Mouse (Mus musculus) lung, postnatal 36 days (tissue): ENCODE measurements at regions not wholly inside any gene's neighbourhood (a gene's known extent, or its start where the extent isn't known, plus 50 kb on each side); places are given as distances from the start of the nearest gene placed in this dataset.

Experiments
- DNase-seq: peaks from one replicate; pipeline ENCODE4 v3.0.0; 2022; ENCODE audit warnings: mixed read lengths

DNA sequence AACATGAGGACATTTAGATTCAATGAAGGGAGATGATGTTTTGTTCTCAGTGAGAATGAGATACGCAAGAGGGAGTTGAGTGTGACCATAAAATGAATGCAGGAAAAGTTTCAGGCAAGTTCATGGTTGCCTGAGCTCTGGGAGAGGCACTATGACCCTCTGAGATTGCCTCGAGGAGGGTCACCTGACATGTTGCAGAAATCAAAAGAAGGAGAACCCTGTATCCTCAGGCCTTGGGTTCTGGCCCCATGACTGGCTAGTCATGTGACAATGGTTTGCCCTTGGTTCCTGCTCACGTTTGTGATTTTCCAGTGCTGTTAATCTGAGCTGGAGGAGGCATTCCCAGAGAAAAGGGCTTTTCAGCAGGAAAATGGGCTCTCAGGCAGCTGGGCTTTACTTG lies 98.9 kb downstream of the Mab21l3 start:
- DNase-seq: no peak

- no peak for DNase-seq
Measured at GRCm38 (mm10) chr3:101749031-101749632, 99.6 kb downstream of the Mab21l3 start.

DNA sequence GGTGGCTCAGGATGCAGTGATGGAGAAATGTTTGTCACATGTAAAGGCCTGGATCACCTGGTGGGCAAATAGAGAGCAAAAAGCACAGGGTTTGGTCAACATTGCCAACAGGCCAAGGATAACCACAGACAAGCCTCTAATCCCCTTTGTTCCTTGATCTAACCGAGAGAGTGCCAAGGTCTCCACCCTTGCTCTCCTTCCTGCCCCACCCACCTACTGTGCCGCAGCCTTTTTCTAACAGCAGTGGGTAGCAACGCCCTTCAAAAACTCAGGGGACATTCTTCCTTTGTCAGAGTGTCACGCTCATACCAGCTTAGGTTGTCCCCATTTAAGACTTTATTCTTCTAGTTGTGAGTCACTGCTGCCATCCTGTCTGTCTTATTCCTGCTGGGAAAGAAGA lies 100.6 kb downstream of the Mab21l3 start:
- DNase-seq: peak; percentile 34

DNA sequence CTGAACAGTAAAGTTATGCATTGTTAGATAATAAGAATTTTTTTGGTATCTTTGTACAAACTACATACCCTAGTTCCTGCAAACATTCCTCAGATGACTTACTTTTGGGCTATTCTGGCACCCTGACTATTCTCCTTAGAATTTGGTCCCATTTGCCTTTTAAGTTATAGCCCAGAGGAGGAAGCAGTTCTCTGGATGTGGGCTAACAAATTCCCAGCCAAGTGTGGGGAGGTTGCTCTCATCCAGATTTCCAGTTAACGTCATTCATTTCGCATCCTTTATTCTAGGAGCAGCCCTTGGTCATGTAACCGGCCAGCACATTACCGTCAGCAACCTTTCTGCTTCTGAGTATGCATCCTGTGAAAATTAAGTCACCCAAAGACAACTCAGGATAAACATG lies 107.9 kb downstream of the Mab21l3 start:
- no peak for DNase-seq

DNA sequence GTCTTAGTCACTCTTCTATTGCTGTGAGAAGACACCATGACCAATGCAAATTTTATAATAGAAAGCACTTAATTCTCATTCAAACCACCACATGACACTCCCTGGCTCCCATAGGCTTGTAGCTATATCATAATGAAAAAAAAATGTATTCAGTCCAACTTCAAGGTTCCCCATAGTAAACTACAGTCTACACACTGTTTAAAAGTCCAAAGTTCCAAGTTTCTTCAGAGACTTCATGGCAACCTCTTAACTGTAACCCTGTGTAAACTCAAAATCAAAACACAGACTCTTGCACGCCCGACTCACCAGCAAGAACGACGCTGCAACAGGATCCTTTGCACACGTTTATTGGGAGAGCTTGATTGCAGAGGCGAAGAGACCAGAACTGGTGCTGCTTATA lies 111.6 kb downstream of the Mab21l3 start:
- DNase-seq: no peak

- DNase-seq: no peak
Measured at GRCm38 (mm10) chr3:101729044-101729443, 119.7 kb downstream of the Mab21l3 start.

GRCm38 (mm10) chr3:101722926-101723325 lies 118.4 kb upstream of the Atp1a1 start:
- DNase-seq: no peak

DNA sequence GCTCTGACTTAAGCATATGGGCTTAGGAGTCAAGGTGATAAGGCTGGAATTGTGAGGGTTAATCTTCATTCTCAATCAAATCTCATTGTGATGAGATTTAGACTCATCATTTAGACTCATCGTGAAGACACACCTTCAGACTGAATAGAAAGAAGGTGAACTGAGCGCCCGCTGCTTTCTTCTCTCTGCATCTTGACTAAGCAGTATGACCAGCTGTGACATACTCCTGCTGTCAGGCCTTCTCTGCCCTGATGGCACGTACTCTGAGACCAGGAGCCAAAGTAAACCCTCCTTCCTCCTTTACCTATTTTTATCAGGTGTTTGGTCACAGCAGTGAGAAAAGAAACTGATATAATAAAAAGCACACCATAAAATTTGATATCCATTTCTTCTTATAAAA lies 117.5 kb upstream of the Atp1a1 start:
- DNase-seq: no peak

DNA sequence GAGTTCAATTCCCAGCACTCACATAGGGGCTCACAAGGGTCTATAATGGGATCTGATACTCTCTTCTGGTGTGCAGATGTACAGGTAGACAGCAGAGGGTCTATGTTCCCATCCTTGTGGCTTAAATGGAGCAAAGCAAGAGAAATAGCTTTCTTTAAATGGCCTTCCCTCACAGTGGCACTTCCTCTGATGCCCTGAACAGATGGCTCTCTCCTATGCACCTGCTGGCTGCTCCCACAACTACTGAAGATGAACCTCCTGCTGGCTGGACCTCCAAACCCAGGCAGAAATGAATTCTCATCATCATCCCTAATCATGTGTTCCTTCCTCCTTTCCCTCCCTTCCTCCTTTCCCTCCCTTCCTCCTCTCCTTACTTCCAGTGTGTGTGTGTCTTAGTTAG lies 110.9 kb upstream of the Atp1a1 start:
- DNase-seq: no peak

DNA sequence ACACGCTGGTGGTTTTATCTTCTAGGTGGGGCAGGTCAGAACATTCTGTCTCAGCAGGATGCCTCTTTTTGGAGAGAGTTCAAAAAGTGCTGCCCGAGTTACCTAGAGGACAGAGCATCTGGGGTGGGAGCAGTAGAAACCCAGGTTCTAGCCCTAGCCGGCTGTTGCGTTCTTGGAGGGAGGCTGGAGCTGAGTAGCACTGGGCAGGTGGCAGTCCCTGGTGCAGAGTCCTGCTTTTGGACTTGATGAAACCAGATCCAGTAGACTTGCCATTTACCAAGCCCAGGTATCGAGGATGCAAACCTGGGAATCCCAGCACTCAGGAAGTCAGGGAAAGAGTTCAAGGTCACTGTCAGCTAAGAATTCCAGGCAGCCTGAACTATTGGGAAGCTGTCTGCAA lies 110.3 kb upstream of the Atp1a1 start:
- no peak for DNase-seq

- DNase-seq: no peak
Measured at GRCm38 (mm10) chr3:101713669-101714068, 109.2 kb upstream of the Atp1a1 start.

GRCm38 (mm10) chr3:101713138-101713638 lies 108.7 kb upstream of the Atp1a1 start:
- DNase-seq: no peak

DNA sequence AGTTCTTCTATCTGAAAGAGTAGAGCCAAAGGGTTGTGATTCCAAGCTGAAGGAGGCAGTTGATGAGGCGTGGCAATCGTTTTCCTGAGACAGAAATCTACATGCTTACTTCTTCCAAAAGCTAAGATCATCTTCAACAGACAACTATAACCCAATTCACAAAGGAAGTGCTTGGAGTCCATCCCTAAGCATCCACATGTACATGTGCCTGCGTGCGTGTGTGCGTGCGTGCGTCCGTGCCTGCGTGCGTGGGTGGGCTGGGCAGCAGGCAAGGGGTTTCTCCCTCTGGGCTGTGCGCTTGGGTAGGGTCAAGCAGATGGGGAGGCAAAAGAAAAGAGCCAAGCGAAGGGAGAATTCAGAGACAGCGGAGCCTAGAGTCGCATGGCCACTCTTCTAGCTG lies 108.2 kb upstream of the Atp1a1 start:
- no peak for DNase-seq

GRCm38 (mm10) chr3:101711594-101712171 lies 107.2 kb upstream of the Atp1a1 start:
- DNase-seq: peak; percentile 18

DNA sequence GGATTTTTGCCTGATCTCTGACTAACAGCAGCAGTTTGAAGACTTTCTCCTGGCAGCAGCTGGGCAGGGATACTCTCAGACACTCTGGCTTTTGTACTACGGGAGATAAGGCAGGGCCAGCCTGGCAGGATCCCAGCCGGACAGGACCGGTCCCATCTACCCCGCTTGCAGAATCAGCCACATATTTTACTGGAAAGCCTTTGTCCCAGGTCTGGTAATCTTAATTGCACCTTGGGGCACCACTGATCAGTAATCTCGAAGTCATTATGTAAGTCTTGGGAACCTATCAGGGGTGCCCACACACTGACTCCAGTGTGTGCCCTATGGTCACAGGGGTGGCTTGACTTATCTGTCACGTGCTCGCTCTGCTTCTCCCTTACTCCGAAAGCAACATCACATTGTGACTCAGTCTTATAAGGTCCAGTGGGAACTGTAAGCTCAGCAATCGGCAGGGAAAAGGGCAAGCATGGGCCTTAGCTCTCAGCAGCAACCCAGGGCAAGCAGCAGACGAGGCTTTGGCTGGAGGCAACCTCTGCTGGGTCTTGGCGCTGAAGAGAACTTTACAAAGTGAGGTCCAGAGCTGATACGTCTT lies 105.0 kb upstream of the Atp1a1 start:
- no peak for DNase-seq

- DNase-seq: no peak
Measured at GRCm38 (mm10) chr3:101708821-101709220, 104.3 kb upstream of the Atp1a1 start.

DNA sequence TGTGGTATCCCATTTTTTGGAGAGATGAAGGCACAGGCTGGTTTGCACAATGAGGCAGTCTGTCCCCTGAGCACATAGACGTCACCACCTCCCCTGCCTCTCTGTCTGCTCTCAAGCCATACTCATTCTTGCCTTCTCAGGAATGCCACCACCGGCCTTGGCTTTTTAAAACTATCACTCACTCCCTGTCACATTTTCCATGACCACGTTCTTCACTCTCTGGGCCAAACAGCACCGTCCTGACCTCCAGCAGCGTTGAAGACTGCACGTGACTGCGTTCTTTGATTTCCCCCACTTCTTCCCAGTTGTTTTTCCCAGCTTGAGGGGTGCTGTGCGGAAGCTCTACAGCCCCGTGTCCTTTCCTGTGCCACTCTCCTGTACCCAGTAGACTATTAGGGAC lies 100.4 kb upstream of the Atp1a1 start:
- no peak for DNase-seq

DNA sequence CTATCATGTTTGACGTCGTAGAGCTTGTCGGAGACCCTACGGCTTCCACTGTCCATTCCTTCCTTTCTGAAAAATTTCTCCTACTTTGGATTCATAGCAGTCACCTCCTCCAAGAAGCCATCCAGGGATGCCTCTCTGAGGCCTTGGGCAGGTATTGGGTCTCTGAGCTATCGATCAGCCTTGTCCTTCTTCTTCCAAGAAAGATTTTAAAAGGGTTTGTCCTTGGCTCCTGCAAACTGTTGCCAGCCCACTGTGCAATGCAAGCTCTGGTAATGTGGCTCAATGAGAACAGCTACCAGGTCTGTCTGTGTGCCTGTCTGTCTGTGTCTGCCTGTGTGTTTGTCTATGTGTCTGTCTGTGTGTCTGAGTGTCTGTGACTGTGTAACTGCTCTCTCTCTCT lies 99.8 kb upstream of the Atp1a1 start:
- DNase-seq: no peak

- no peak for DNase-seq
Measured at GRCm38 (mm10) chr3:101701763-101702173, 97.3 kb upstream of the Atp1a1 start.

- peak; percentile 69 for DNase-seq
Measured at GRCm38 (mm10) chr3:101700974-101701610, 96.6 kb upstream of the Atp1a1 start.

DNA sequence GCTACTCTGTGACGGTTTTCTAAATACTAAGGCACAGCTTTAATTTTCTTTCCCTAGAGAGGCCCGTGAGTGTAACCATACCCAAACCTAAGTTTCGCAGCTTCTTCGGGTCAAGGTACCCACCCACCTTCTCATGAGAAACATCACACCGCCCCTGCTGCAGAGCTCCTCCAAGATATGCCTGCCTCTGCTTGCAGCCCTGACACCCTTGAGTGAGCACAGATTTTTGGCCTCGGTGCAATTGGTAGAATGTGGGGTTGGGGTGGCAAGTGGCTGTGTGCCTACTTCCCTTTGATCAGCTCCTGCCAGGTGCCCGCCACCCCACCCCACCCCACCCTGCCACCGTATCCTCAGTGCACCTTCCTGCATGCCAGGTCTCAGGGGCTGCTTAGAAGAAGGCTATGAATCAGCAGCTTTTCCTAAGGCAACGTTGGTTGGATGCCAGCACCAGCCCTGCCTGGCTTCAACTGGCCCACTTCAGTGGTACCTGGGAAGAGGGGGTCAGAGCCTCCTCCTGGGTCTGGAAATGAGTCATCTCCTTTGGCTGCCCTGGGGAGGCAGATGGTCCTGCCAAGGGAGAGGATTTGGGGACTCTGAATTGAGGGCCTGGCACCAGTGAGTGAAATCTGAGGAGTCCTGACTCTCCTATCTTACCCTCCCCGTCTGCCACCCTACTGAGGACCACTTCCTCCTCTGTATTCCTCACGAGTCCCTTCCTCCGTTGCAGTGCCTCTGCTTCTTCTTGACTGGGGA lies 95.6 kb upstream of the Atp1a1 start:
- no peak for DNase-seq

- no peak for DNase-seq
Measured at GRCm38 (mm10) chr3:101696832-101697231, 92.3 kb upstream of the Atp1a1 start.

DNA sequence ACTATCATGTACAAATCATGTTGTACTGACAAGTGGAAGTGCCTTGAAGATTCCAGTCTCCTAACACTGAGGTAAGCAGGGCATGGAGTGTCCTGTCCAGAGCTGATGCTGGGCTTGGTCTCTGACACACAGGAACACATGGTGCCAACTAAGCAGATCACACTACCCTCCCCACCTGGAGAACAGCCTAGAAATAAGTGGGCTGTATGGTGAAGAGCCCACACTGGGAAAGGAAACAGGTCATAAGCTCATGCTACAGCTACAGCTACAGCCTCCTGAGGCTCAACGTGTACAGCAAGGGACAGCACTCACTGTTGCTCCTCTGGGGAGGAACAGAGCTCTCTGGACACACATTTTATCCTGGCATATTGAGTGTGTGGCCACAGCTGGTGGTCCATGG lies 89.8 kb upstream of the Atp1a1 start:
- DNase-seq: no peak
